Mouse (Mus musculus): ENCODE measurements around the gene Cnot2.

GRCm38 (mm10) chr10:116446040-116446439 is 135.3 kb downstream of the Cnot2 start:
- no peak for TF ChIP-seq GATA1 (IDR thresholded peaks at IDR 0.05; ENCODE audit: borderline replicate concordance, low read length)
- TF ChIP-seq FLI1 (IDR thresholded peaks at IDR 0.05; ENCODE audit: low read length) = no peak
